Mouse (Mus musculus) kidney, adult 2 months (tissue): ENCODE data around the gene 4632433K11Rik.

Experiments
- CTCF ChIP-seq: fragments of 200-500 bp; conservative IDR thresholded peaks from 2 replicates; pipeline ENCODE4 v1.5.1; 2011; ENCODE audit warnings: low read depth, mild to moderate bottlenecking, control low read depth, low read length, moderate library complexity, mixed read lengths; ENCODE audit not compliant: insufficient read depth, insufficient read length
- POLR2A ChIP-seq: fragments of 200-500 bp; IDR thresholded peaks from one replicate; pipeline ENCODE4 v1.6.1; 2011; ENCODE audit warnings: low read depth, low read length, control low read depth

DNA sequence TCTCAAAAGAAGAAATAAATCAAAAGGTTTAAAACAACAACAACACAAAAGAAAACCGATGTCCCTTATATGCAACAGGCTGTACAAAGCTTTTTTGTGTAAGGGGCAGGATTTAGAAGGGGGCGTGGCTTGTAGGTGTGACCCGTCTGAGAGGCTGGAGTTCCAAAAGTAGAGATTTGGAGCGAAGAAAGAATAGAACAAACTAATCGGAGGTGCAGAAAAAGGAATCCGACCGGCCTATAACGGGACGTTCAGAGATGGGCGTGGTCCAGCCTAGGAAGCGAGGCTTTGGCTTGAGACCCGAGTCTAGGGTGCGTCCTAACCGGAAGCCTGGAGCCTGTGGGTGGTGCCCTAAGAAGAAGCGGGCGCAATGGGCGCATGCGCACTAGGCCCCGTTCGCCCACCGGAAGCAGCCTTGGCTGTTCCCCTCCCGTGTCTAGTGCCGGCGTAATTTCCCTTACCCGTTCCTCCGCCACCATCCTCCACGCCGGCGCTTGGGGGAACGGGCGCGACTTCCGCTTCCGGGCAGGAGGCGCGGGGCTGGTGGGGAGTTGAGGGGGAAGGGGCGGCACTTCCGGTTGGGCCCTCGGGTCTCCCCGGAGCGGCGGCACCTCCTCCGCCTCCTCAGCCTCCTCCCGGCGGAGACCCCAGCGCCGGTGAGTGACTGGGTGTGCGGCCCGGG, 13.8 kb upstream of the 4632433K11Rik start, which contains the start of the genes Zfp865 and Ccdc106:
- TF ChIP-seq CTCF (no peak), POLR2A (peak; percentile 83)
